Mouse (Mus musculus) intestine, embryonic 16.5 days (tissue): ENCODE data around the gene Pla2g4b. TPM values are rescaled to one million over a fixed set of nuclear protein-coding genes. Genes with fewer than 3 reads are reported as not detected.

Source experiments
- ATAC-seq: fragments of 200-750 bp; cut with Nextera tagmentation; 2 replicates; pipeline ENCODE4 v1.8.0; 2017; ENCODE audit warnings: moderate TSS enrichment, moderate library complexity
- H3K27ac ChIP-seq: fragments of 300-500 bp; sonication (generic); 2 replicates; pipeline ENCODE4 v1.5.1; 2014; ENCODE audit warnings: mild to moderate bottlenecking, low read length
- H3K27me3 ChIP-seq: fragments of 300-500 bp; sonication (generic); replicated peaks from 2 replicates; pipeline ENCODE4 v1.6.1; 2014; ENCODE audit warnings: low read length, control low read depth, mixed read lengths; ENCODE audit not compliant: control insufficient read depth, insufficient read depth
- H3K36me3 ChIP-seq: fragments of 300-500 bp; sonication (generic); 2 replicates; pipeline ENCODE4 v1.6.1; 2014; ENCODE audit warnings: low read length, control low read depth; ENCODE audit not compliant: control insufficient read depth, insufficient read depth
- H3K4me1 ChIP-seq: fragments of 300-500 bp; sonication (generic); 2 replicates; pipeline ENCODE4 v1.6.1; 2014; ENCODE audit warnings: low read length, control low read depth, mixed read lengths; ENCODE audit not compliant: control insufficient read depth, insufficient read depth
- H3K4me2 ChIP-seq: fragments of 300-500 bp; sonication (generic); 2 replicates; pipeline ENCODE4 v1.6.1; 2014; ENCODE audit warnings: low read depth, low read length, control low read depth
- H3K4me3 ChIP-seq: fragments of 300-500 bp; sonication (generic); 2 replicates; pipeline ENCODE4 v1.5.1; 2014; ENCODE audit warnings: mild to moderate bottlenecking, low read length
- H3K9ac ChIP-seq: fragments of 300-500 bp; sonication (generic); 2 replicates; pipeline ENCODE4 v1.6.1; 2014; ENCODE audit warnings: low read depth, low read length
- H3K9me3 ChIP-seq: fragments of 300-500 bp; sonication (generic); 2 replicates; pipeline ENCODE4 v1.6.1; 2016; ENCODE audit warnings: low read length, control low read depth; ENCODE audit not compliant: control insufficient read depth
- WGBS: fragments of 180-500 bp; shearing (Covaris S2); extraction: QIAGEN DNeasy Blood & Tissue Kit; methylation state at CpG from one replicate; pipeline ENCODE4 v1.1.7; 2014; 5-methylcytosine and 5-hydroxymethylcytosine counted together
- microRNA-seq: library from miRNA; unstranded; fragments of <30 nt; microRNA quantifications from one replicate; pipeline ENCODE4, GENCODE M21; 2016
- polyA plus RNA-seq: library from polyadenylated mRNA; unstranded; fragments of >200 nt; fragmentation: Nextera tagmentation; extraction: Ambion mirVana; gene quantifications from 2 replicates; pipeline ENCODE4 v1.2.1, GENCODE M21; 2015

Pla2g4b gene
- polyA plus RNA-seq, 1 experiment from 2014 or later: 0.49 TPM

- no peak overlapping the region for H3K4me2 ChIP-seq
- peaks cover 4% of the 10 kb centered on the region; the same call in 1 of the 2 replicates for H3K4me1 ChIP-seq
- ATAC-seq: no peak
- no peak overlapping the region for H3K27ac ChIP-seq
- no peaks in the 10 kb centered on the region for H3K27me3 ChIP-seq
- 86% methylated on average over 2 of the region's 2 CpGs for WGBS
- no peak overlapping the region for H3K4me3 ChIP-seq
- H3K36me3 ChIP-seq: 0 out of 2 replicates have a peak, but pooled peaks cover 2% of the 10 kb centered on the region
- no peaks in the 10 kb centered on the region for H3K9me3 ChIP-seq
- no peak overlapping the region for H3K9ac ChIP-seq
Observed at GRCm38 (mm10) chr2:120087897-120088296, 54.7 kb downstream of the Pla2g4b start.

- 92% methylated on average over 17 of the region's 17 CpGs for WGBS
- H3K27ac ChIP-seq: no peak overlapping the region
Observed at GRCm38 (mm10) chr2:120090979-120091378, 57.8 kb downstream of the Pla2g4b start.

More at GRCm38 (mm10) chr2:120090979-120091378, 57.8 kb downstream of the Pla2g4b start:
- 0 out of 2 replicates have a peak, but pooled peaks cover 2% of the 10 kb centered on the region for H3K36me3 ChIP-seq
- no peak overlapping the region for H3K4me2 ChIP-seq
- no peak overlapping the region for H3K9ac ChIP-seq
- H3K27me3 ChIP-seq: no peaks in the 10 kb centered on the region
- ATAC-seq: no peak
- H3K9me3 ChIP-seq: no peaks in the 10 kb centered on the region
- no peak overlapping the region for H3K4me3 ChIP-seq
- H3K4me1 ChIP-seq: no peaks in the 10 kb centered on the region

Small RNAs within 50 kb of the gene (microRNA-seq; reads per million reads assigned to microRNA genes)
- gene Mir7665: not detected

Other genes starting within 250 kb of the Pla2g4b start
- gene Rpap1, start 245.9 kb upstream of the Pla2g4b start, polyA plus RNA-seq: 22.9 and 23.8 TPM in 2 replicates
- gene Tyro3, start 235.7 kb upstream of the Pla2g4b start, polyA plus RNA-seq: 11.4 and 12.9 TPM in 2 replicates
- gene Mga, start 136.2 kb upstream of the Pla2g4b start, polyA plus RNA-seq: 14.7 and 14.9 TPM in 2 replicates
- 2.0 and 2.4 TPM in 2 replicates for gene Mapkbp1, start 60.7 kb upstream of the Pla2g4b start, polyA plus RNA-seq
- 16.1 and 17.4 TPM in 2 replicates for gene Jmjd7, start 5.9 kb upstream of the Pla2g4b start, polyA plus RNA-seq
- gene Gm28042, start 5.9 kb upstream of the Pla2g4b start, polyA plus RNA-seq: 2.4 and 3.8 TPM in 2 replicates
- gene Ehd4, start 121.2 kb downstream of the Pla2g4b start, polyA plus RNA-seq: 46.0 and 51.7 TPM in 2 replicates
- 0.02 TPM in 2 replicates for gene Pla2g4e, start 211.9 kb downstream of the Pla2g4b start, polyA plus RNA-seq